Mouse (Mus musculus) cortical plate, adult 2 months (tissue): Measurements from ENCODE around the gene Gipr.

Source experiments
- CTCF ChIP-seq: fragments of 200-500 bp; IDR thresholded peaks from 2 replicates; pipeline ENCODE4 v1.5.1; 2011; ENCODE audit warnings: mild to moderate bottlenecking, control low read depth, low read length; ENCODE audit not compliant: insufficient read depth; ENCODE audit errors: extremely low read depth
- POLR2A ChIP-seq: fragments of 200-500 bp; IDR thresholded peaks from 2 replicates; pipeline ENCODE4 v1.6.1; 2011; ENCODE audit warnings: mild to moderate bottlenecking, low read length, control low read depth; ENCODE audit not compliant: insufficient read depth; ENCODE audit errors: extremely low read depth

- TF ChIP-seq CTCF (peak; percentile 46), POLR2A (no peak)
Observed at GRCm38 (mm10) chr7:19155825-19156475, 10.0 kb downstream of the Gipr start.
